Mouse (Mus musculus): ENCODE measurements at regions not wholly inside any gene's neighbourhood (a gene's known extent, or its start where the extent isn't known, plus 50 kb on each side); places are given as distances from the start of the nearest gene placed in this dataset.
A peak's percentile ranks its signal among the peaks of the same experiment; 100 is the strongest.

DNA sequence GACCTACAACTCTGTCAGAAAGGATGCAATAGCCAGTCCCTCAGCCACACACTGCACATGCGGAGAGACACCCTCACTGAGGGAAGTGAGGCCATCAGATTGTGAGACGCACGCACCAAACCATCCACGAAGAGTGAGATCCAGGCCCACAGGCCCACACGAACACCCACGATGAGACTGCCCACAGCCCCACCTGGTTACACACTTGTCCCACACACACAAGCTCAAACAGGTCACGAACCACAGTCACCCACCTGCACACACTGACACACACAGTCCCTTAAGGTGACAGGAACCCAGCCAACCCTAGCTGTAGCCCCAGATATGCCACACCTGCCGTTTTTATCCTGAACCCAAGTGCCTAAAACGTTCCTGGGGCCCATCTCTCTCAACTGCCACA is 76.8 kb downstream of the Zfp36l2 start:
- Histone ChIP-seq H3K36me3 (ENCODE audit: control insufficient read depth, insufficient read depth, low read length) (no peaks in the 10 kb centered on the region), H3K4me3 (ENCODE audit: low read length) (no peak overlapping the region), H3K9ac (ENCODE audit: low read depth, low read length) (no peak overlapping the region), H3K27ac (ENCODE audit: low read depth, low read length) (no peak overlapping the region), H3K27me3 (replicated peaks; ENCODE audit: control insufficient read depth, insufficient read depth, low read length) (no peaks in the 10 kb centered on the region), H3K4me2 (ENCODE audit: low read length) (no peak overlapping the region), H3K4me1 (ENCODE audit: control insufficient read depth, insufficient read depth, low read depth, low read length) (no peaks in the 10 kb centered on the region; the same call in 1 of the 2 replicates), H3K9me3 (ENCODE audit: control insufficient read depth, low read length) (no peaks in the 10 kb centered on the region)
- 83% methylated on average over 9 of the region's 9 CpGs for WGBS
- no peak for ATAC-seq

DNA sequence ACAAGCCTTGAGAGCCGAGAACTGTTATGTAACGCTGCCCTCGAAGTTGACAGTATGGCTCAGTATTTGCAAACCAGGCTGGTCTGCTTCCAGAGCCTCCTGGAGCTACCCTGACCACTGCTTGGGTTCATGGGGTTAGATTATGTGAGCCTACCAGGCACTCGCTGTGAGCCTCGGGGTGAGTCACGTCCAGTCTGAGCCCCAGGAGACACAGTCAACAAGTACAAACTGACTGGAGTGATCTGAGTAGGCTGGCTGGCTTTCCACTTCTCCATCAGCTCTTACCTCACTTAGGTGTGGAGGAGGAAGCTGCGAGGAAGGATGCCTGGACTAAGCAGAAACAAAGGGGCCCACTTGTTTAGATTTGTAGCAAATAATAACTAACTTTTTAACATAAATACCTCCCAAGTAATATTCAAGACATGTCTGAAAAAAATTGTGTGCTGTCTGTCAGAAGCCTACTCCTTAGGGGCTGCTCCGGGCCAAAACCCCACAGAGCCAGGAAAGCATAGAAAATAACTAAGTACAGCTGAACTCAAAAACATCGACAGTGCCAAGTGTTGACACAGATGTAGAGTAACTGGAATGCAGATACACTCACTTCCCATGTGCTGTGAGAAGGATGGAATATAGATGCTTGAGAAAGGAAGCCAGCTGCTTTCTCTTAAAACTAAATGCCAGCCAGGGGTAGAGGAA is 77.6 kb downstream of the Zfp36l2 start:
- 76% methylated on average over 9 of the region's 9 CpGs for WGBS
- Histone ChIP-seq H3K27ac (ENCODE audit: low read depth, low read length) (no peak overlapping the region), H3K9me3 (ENCODE audit: control insufficient read depth, low read length) (no peaks in the 10 kb centered on the region), H3K27me3 (replicated peaks; ENCODE audit: control insufficient read depth, insufficient read depth, low read length) (no peaks in the 10 kb centered on the region), H3K4me2 (ENCODE audit: low read length) (no peak overlapping the region), H3K4me1 (ENCODE audit: control insufficient read depth, insufficient read depth, low read depth, low read length) (no peaks in the 10 kb centered on the region; the same call in 1 of the 2 replicates), H3K4me3 (ENCODE audit: low read length) (no peak overlapping the region), H3K36me3 (ENCODE audit: control insufficient read depth, insufficient read depth, low read length) (no peaks in the 10 kb centered on the region), H3K9ac (ENCODE audit: low read depth, low read length) (no peak overlapping the region)
- ATAC-seq = no peak

DNA sequence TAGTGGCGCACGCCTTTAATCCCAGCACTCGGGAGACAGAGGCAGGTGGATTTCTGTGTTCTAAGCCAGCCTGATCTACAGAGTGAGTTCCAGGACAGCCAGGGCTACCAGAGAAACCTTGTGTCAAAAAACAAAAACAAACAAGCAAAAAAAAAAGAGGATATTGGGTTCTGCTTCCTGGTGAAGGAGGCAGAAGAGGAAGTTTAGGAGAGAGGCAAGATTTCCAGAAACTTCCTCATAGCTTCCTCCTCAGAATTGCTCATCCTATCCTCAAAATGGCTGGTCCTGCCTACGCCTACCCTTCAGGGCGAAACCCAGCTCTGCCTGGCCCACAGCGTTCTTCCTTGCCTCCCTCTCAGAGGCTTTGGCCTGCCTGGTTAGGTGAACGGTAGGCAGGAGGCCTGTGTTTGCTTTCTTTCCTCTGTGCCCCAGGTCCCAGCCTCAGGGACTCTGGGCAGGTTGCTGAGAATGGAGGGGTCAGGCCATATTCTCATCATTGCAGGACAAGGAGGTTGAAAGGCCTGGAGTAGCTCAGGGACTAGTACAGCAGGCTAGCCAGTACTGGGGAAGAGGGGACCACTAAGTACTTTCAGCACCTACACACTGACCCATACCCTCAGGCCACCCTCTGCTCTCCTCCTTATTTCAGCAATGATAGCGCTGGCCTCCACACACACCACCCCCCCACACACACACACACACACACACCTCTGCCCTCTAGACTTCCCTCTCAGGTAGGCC is 79.6 kb downstream of the Zfp36l2 start:
- H3K4me2 ChIP-seq (ENCODE audit: low read length) = no peak overlapping the region
- no peaks in the 10 kb centered on the region for H3K9me3 ChIP-seq (ENCODE audit: control insufficient read depth, low read length)
- H3K36me3 ChIP-seq (ENCODE audit: control insufficient read depth, insufficient read depth, low read length) = no peaks in the 10 kb centered on the region
- no peak overlapping the region for H3K27ac ChIP-seq (ENCODE audit: low read depth, low read length)
- H3K4me1 ChIP-seq (ENCODE audit: control insufficient read depth, insufficient read depth, low read depth, low read length) = no peaks in the 10 kb centered on the region; the same call in 1 of the 2 replicates
- H3K27me3 ChIP-seq (replicated peaks; ENCODE audit: control insufficient read depth, insufficient read depth, low read length) = no peaks in the 10 kb centered on the region
- no peak overlapping the region for H3K9ac ChIP-seq (ENCODE audit: low read depth, low read length)
- WGBS = 87% methylated on average over 8 of the region's 8 CpGs
- no peak for ATAC-seq
- no peak overlapping the region for H3K4me3 ChIP-seq (ENCODE audit: low read length)

DNA sequence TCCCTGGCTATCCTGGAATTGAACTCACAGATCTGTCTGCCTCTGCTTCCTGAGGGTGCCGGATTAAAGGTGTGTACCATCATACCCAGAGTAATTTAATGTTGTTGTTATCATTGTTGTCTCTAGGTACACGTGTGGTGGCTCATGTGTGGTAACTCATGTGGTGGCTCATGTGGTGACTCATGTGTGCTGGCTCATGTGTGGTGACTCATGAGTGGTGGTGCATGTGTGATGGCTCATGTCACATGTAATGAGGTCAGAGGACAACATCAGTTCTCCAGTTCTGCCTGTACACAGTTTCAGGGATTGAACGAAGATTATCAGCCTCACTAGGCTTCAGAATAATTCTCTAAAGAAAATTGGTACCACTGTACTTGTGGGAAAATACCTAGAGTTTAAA is 80.2 kb downstream of the Zfp36l2 start:
- Histone ChIP-seq H3K4me2 (ENCODE audit: low read length) (no peak overlapping the region), H3K4me1 (ENCODE audit: control insufficient read depth, insufficient read depth, low read depth, low read length) (no peaks in the 10 kb centered on the region; the same call in 1 of the 2 replicates), H3K9ac (ENCODE audit: low read depth, low read length) (no peak overlapping the region), H3K9me3 (ENCODE audit: control insufficient read depth, low read length) (no peaks in the 10 kb centered on the region), H3K36me3 (ENCODE audit: control insufficient read depth, insufficient read depth, low read length) (no peaks in the 10 kb centered on the region), H3K27ac (ENCODE audit: low read depth, low read length) (no peak overlapping the region), H3K27me3 (replicated peaks; ENCODE audit: control insufficient read depth, insufficient read depth, low read length) (no peaks in the 10 kb centered on the region), H3K4me3 (ENCODE audit: low read length) (no peak overlapping the region)
- 89% methylated on average over 3 of the region's 3 CpGs for WGBS
- ATAC-seq = no peak

DNA sequence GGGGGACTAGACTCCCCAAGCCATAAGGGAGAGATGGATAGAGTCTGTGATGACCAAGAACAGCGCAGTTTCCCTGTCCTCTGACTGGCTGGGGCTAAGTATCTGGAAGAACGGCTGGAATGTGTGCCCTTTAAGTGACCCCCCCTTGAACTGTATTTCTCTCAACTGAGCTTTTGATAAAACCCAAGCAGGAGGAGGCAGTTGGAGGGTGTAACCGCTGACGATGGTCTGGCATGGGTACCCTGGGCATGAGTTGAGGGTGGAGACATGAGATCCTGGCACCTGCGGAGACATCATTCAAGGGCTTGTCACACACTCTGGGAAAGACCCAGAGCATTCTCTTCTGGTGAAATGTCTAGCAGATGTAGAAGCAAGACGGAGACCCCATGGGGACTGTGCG is 83.5 kb downstream of the Zfp36l2 start:
- Histone ChIP-seq H3K4me3 (ENCODE audit: low read length) (no peak overlapping the region), H3K9ac (ENCODE audit: low read depth, low read length) (no peak overlapping the region), H3K4me1 (ENCODE audit: control insufficient read depth, insufficient read depth, low read depth, low read length) (no peaks in the 10 kb centered on the region; the same call in 1 of the 2 replicates), H3K27ac (ENCODE audit: low read depth, low read length) (no peak overlapping the region), H3K9me3 (ENCODE audit: control insufficient read depth, low read length) (no peaks in the 10 kb centered on the region), H3K4me2 (ENCODE audit: low read length) (no peak overlapping the region), H3K36me3 (ENCODE audit: control insufficient read depth, insufficient read depth, low read length) (no peaks in the 10 kb centered on the region), H3K27me3 (replicated peaks; ENCODE audit: control insufficient read depth, insufficient read depth, low read length) (no peaks in the 10 kb centered on the region)
- no peak for ATAC-seq
- 71% methylated on average over 7 of the region's 7 CpGs for WGBS

DNA sequence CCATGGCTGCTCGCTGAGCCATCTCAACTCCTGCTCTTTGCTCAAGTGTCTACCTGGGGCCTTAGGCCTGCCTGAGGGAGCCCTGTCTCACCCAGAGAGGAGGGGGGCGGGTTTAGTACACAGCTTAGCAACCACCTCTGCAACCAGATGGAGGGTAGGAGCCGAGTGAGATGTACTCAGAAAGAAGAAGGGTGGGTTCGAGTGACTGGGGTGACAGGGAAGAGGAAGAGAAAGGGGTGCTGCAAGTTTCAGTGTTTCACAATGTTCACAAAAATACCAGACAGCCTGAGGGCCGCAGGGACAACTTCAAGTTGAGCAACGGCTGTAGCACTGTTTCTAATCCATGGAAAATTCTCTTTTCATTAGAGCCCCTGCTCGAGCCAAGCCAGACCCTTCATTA is 84.4 kb downstream of the Zfp36l2 start:
- Histone ChIP-seq H3K4me2 (ENCODE audit: low read length) (no peak overlapping the region), H3K36me3 (ENCODE audit: control insufficient read depth, insufficient read depth, low read length) (no peaks in the 10 kb centered on the region), H3K9me3 (ENCODE audit: control insufficient read depth, low read length) (no peaks in the 10 kb centered on the region), H3K27me3 (replicated peaks; ENCODE audit: control insufficient read depth, insufficient read depth, low read length) (no peaks in the 10 kb centered on the region), H3K4me3 (ENCODE audit: low read length) (no peak overlapping the region), H3K9ac (ENCODE audit: low read depth, low read length) (no peak overlapping the region), H3K4me1 (ENCODE audit: control insufficient read depth, insufficient read depth, low read depth, low read length) (no peaks in the 10 kb centered on the region; the same call in 1 of the 2 replicates), H3K27ac (ENCODE audit: low read depth, low read length) (no peak overlapping the region)
- 65% methylated on average over 7 of the region's 7 CpGs for WGBS
- no peak for ATAC-seq

DNA sequence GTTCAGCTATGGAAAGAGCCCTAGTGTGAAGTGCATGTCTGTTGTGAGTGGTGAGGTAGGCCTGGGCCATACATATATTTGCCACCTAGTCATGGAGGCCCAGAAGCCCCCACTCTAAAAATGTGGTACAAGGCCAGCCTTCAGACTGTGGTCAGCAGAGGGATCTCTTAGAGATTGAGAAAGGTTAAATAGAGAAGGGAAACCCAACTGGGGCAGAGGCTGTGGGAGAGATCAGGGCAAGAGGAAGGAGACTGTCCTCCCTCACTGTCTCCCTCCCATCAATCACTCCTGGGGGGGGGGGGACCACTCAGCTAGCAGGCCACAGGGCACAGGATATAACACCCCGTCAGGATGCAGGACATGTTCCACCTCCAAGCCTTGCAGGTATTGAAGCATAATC is 86.1 kb downstream of the Zfp36l2 start:
- Histone ChIP-seq H3K9me3 (ENCODE audit: control insufficient read depth, low read length) (no peaks in the 10 kb centered on the region), H3K4me3 (ENCODE audit: low read length) (no peak overlapping the region), H3K27ac (ENCODE audit: low read depth, low read length) (no peak overlapping the region), H3K4me2 (ENCODE audit: low read length) (no peak overlapping the region), H3K9ac (ENCODE audit: low read depth, low read length) (no peak overlapping the region), H3K27me3 (replicated peaks; ENCODE audit: control insufficient read depth, insufficient read depth, low read length) (no peaks in the 10 kb centered on the region), H3K36me3 (ENCODE audit: control insufficient read depth, insufficient read depth, low read length) (no peaks in the 10 kb centered on the region), H3K4me1 (ENCODE audit: control insufficient read depth, insufficient read depth, low read depth, low read length) (peaks cover 6% of the 10 kb centered on the region)
- ATAC-seq = no peak
- 100% methylated on average over 1 of the region's 1 CpGs for WGBS

DNA sequence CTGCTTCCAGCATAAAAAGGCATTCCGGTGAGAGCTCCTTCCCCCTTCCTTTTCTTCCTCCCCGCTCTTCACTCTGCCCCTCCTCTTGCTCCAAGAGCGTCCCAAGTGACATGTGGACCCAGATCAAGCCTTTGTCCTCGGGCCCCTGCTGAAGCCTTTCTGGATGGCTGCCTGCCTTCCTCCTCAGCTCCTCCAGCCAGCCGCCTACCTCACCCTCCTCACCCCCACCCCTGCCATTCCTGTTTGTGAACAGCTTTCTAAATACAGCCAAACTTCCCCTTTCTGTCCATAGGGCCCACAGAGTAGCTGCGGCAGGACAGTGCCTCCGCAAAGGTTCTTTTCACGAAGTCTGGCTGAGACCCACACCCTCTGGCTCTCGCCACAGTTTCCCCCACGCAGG is 87.2 kb downstream of the Zfp36l2 start:
- 30% methylated on average over 10 of the region's 10 CpGs for WGBS

DNA sequence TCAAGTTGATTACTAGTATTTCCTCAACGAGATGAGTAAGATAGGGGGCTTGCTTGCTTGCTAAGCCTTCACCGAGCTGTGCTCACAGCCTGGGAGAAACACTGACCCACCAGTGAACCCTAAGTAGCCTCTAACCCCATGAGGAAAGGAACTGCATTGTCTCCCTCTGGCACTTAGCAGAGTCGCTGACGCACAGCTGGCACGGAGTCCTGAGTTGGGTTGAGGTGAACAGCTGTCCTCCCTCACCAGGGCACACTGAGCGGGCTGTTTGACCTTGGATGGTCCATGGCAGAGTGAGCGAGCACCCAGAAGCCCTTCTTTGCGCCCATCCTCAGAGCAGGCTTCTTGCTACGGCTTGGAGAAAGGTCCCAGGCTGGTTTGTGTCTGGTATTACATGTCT is 88.0 kb downstream of the Zfp36l2 start:
- Histone ChIP-seq H3K9ac (ENCODE audit: low read depth, low read length) (no peak overlapping the region), H3K36me3 (ENCODE audit: control insufficient read depth, insufficient read depth, low read length) (no peaks in the 10 kb centered on the region), H3K4me3 (ENCODE audit: low read length) (no peak overlapping the region), H3K4me1 (ENCODE audit: control insufficient read depth, insufficient read depth, low read depth, low read length) (peaks cover 15% of the 10 kb centered on the region), H3K27me3 (replicated peaks; ENCODE audit: control insufficient read depth, insufficient read depth, low read length) (no peaks in the 10 kb centered on the region), H3K27ac (ENCODE audit: low read depth, low read length) (0 out of 2 replicates have a peak overlapping the region, but pooled peaks have one; percentile 11), H3K9me3 (ENCODE audit: control insufficient read depth, low read length) (no peaks in the 10 kb centered on the region), H3K4me2 (ENCODE audit: low read length) (no peak overlapping the region)
- 85% methylated on average over 9 of the region's 9 CpGs for WGBS
- no peak for ATAC-seq

More for the DNA sequence above, 87.2 kb downstream of the Zfp36l2 start:
- Histone ChIP-seq H3K36me3 (ENCODE audit: control insufficient read depth, insufficient read depth, low read length) (no peaks in the 10 kb centered on the region), H3K4me3 (ENCODE audit: low read length) (no peak overlapping the region), H3K9me3 (ENCODE audit: control insufficient read depth, low read length) (no peaks in the 10 kb centered on the region), H3K27ac (ENCODE audit: low read depth, low read length) (peak overlapping the region; percentile 23; the same call in 1 of the 2 replicates), H3K27me3 (replicated peaks; ENCODE audit: control insufficient read depth, insufficient read depth, low read length) (no peaks in the 10 kb centered on the region), H3K4me1 (ENCODE audit: control insufficient read depth, insufficient read depth, low read depth, low read length) (peaks cover 15% of the 10 kb centered on the region), H3K9ac (ENCODE audit: low read depth, low read length) (no peak overlapping the region), H3K4me2 (ENCODE audit: low read length) (no peak overlapping the region)
- peak; percentile 35; the same call in 1 of the 2 replicates for ATAC-seq

Measured in hindbrain, embryonic 16.5 days (tissue).